Mouse (Mus musculus) testis, adult 2 months (tissue): ENCODE data around the gene Elovl6.

Experiments
- CTCF ChIP-seq: fragments of 200-500 bp; IDR thresholded peaks from 2 replicates; pipeline ENCODE4 v1.5.1; 2012; ENCODE audit warnings: low read depth, mild to moderate bottlenecking, inconsistent platforms, low read length, moderate library complexity; ENCODE audit not compliant: control insufficient read depth, insufficient read depth, insufficient replicate concordance
- POLR2A ChIP-seq: fragments of 200-500 bp; IDR thresholded peaks from 2 replicates; pipeline ENCODE4 v1.6.1; 2012; ENCODE audit warnings: low read depth, mild to moderate bottlenecking, inconsistent platforms, low read length, moderate library complexity; ENCODE audit not compliant: control insufficient read depth

DNA sequence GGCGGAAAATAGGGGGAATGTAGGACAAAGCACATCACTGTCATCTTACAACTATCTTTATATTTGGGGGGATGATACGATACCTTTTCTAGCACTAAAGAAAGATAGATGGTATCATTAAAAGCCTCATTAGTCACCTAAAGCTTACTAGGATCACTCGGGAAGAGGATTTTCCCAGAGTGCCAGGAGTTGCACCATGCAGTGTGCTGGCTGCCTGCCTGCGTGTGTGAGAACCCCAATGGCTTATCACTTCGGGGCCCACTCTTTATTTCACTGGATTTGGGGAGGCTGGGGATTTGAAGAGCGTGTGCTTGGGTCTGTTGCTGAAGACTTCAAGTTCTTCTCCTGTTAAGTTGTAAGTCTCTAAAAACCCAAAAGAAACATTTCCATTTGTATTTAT, 73.8 kb downstream of the Elovl6 start:
- TF ChIP-seq POLR2A (no peak), CTCF (no peak)
